ENCODE assay signal across 11 mouse cellular contexts in genomic region chr13:99501393-99501792, GRCm38 (mm10). TPM values are rescaled to one million over a fixed set of nuclear protein-coding genes. Genes with fewer than 3 reads are reported as not detected.
DNase-seq lines count a peak whose midpoint lies in the region; ATAC-seq and TF ChIP-seq lines count a peak whose summit lies in the region.
"Had no signal": no experiment of that assay in that cellular context is flagged by ENCODE, and none has a peak within 500 bp of the region (broad histone marks: within the 10 kb centered on the region; RNA-seq: fewer than 3 reads in every experiment).

No protein-coding gene starts in this region.

- H3K4me2 ChIP-seq in forebrain, embryonic 16.5 days (ENCODE audit: low read length), result peak overlapping the region; percentile 45

- no peak for TF ChIP-seq POLR2A in thymus, adult 2 months (IDR thresholded peaks at IDR 0.05; ENCODE audit: control insufficient read depth, extremely low read depth, insufficient read depth, low read length, poor library complexity)

- no peak for TF ChIP-seq CTCF in thymus, adult 2 months (IDR thresholded peaks at IDR 0.05; ENCODE audit: borderline replicate concordance, control insufficient read depth, extremely low read depth, insufficient read depth, low read length, poor library complexity)

- H3K27ac ChIP-seq in embryonic facial prominence, embryonic 10.5 days (replicated peaks), result peak overlapping the region; percentile 27
- peak overlapping the region; percentile 12 for H3K27ac ChIP-seq in forebrain, embryonic 16.5 days (ENCODE audit: low read length)
- no peak overlapping the region for H3K27ac ChIP-seq in thymus, adult 2 months (ENCODE audit: control insufficient read depth, insufficient read depth, low read length)
- H3K27ac ChIP-seq: macrophage had no signal

- ATAC-seq in forebrain, embryonic 16.5 days, result no peak

- H3K36me3 ChIP-seq in embryonic facial prominence, embryonic 10.5 days (replicated peaks), result peaks cover 36% of the 10 kb centered on the region
- H3K36me3 ChIP-seq in forebrain, embryonic 16.5 days (ENCODE audit: control insufficient read depth, insufficient read depth), result peaks cover 10% of the 10 kb centered on the region; the same call in 1 of the 2 replicates
- no peaks in the 10 kb centered on the region for H3K36me3 ChIP-seq in thymus, adult 2 months (ENCODE audit: control insufficient read depth, insufficient read depth, low read length)

- peaks cover 32% of the 10 kb centered on the region for H3K4me1 ChIP-seq in embryonic facial prominence, embryonic 10.5 days
- peaks cover 63% of the 10 kb centered on the region for H3K4me1 ChIP-seq in forebrain, embryonic 16.5 days (replicated peaks; ENCODE audit: control insufficient read depth, insufficient read depth, low read length)
- peaks cover 10% of the 10 kb centered on the region for H3K4me1 ChIP-seq in thymus, adult 2 months (replicated peaks; ENCODE audit: control insufficient read depth, insufficient read depth, low read length)

- no peaks in the 10 kb centered on the region for H3K9me3 ChIP-seq in embryonic facial prominence, embryonic 10.5 days
- H3K9me3 ChIP-seq in forebrain, embryonic 16.5 days (ENCODE audit: control insufficient read depth, low read length), result no peaks in the 10 kb centered on the region

- intact Hi-C loops in heart, postnatal 10 days (cut with DNase I), result no loop called here

- 58% methylated on average over 7 of the region's 7 CpGs for WGBS in embryonic facial prominence, embryonic 10.5 days
- WGBS in forebrain, embryonic 16.5 days, result 5% methylated on average over 7 of the region's 7 CpGs
- 91% methylated on average over 7 of the region's 7 CpGs for WGBS in thymus, adult 2 months

- peak overlapping the region; percentile 40 for H3K9ac ChIP-seq in forebrain, embryonic 16.5 days (replicated peaks; ENCODE audit: low read depth, low read length)

- DNase-seq in R1 (ENCODE audit: low read depth, low spot score), result peak; percentile 22
- no peak for DNase-seq in embryonic facial prominence, embryonic 10.5 days (ENCODE audit: low spot score)
- DNase-seq in mesoderm, embryonic 11.5 days (ENCODE audit: low read depth, low spot score), result peak; percentile 35
- DNase-seq in thymus, adult 2 months, result no peak
- no peak for DNase-seq in right cerebral cortex, postnatal 36 days (ENCODE audit: low spot score in 2 of 2)
- no peak for DNase-seq in heart, postnatal 10 days
- DNase-seq in frontal cortex, postnatal 10 days (ENCODE audit: low spot score in 2 of 2), result no peak
- DNase-seq: cerebellum, adult 18-20 months; kidney, adult 11 months had no signal

- H3K4me3 ChIP-seq in embryonic facial prominence, embryonic 10.5 days, result no peak overlapping the region
- H3K4me3 ChIP-seq in forebrain, embryonic 16.5 days (replicated peaks; ENCODE audit: low read length), result no peak overlapping the region
- no peak overlapping the region for H3K4me3 ChIP-seq in thymus, adult 2 months (ENCODE audit: control insufficient read depth, insufficient read depth, low read length)

- no peaks in the 10 kb centered on the region for H3K27me3 ChIP-seq in embryonic facial prominence, embryonic 10.5 days (replicated peaks; ENCODE audit: low read depth, poor library complexity, severe bottlenecking)
- no peaks in the 10 kb centered on the region for H3K27me3 ChIP-seq in forebrain, embryonic 16.5 days (replicated peaks; ENCODE audit: control insufficient read depth, insufficient read depth, low read length)
- no peaks in the 10 kb centered on the region for H3K27me3 ChIP-seq in thymus, adult 2 months (ENCODE audit: control insufficient read depth, insufficient read depth, low read length)

RNA-seq across cellular contexts. Expression of gene Map1b, which starts 14.9 kb away (rescaled TPM):
- polyA plus RNA-seq in embryonic facial prominence, embryonic 10.5 days (2016; fragmentation: Nextera tagmentation; extraction: Ambion mirVana), result 288 and 317 TPM in 2 replicates
- polyA plus RNA-seq in forebrain, embryonic 16.5 days (2015; fragmentation: Nextera tagmentation; extraction: Ambion mirVana), result 1,972 and 2,055 TPM in 2 replicates
- 0.92 and 1.1 TPM in 2 replicates for polyA plus RNA-seq in thymus, adult 2 months (2012; rRNA removed)
- total RNA-seq in heart, postnatal 10 days (2021), result 10 to 100 TPM; 36.4 to 36.5 TPM

Comparison
In these comparisons a context has a peak if more than half of its experiments do, and no peak if none do; other contexts are left out.
1. DNase-seq: peak in R1 (single experiment) and mesoderm, embryonic 11.5 days (single experiment); none in embryonic facial prominence, embryonic 10.5 days (single experiment), thymus, adult 2 months (single experiment), right cerebral cortex, postnatal 36 days (0 of 2), heart, postnatal 10 days (0 of 2) and frontal cortex, postnatal 10 days (0 of 2).
2. RNA of gene Map1b, which starts 14.9 kb away (polyA plus RNA-seq): 1,972 to 2,055 TPM in forebrain, embryonic 16.5 days and 288 to 317 TPM in embryonic facial prominence, embryonic 10.5 days; 0.92 to 1.1 TPM in thymus, adult 2 months; every median in the first group is over 100 times any median in the second.